Mouse (Mus musculus) heart, adult 2 months (tissue): ENCODE results near the gene Rbbp6.

Experiments used
- CTCF ChIP-seq: fragments of 200-600 bp; IDR thresholded peaks from 2 replicates; pipeline ENCODE4 v1.8.1; 2022; ENCODE audit warnings: antibody characterized with exemption, mild to moderate bottlenecking, moderate library complexity
- EP300 ChIP-seq: fragments of 200-500 bp; IDR thresholded peaks from 2 replicates; pipeline ENCODE4 v1.6.1; 2011; ENCODE audit warnings: low read depth, low read length, control low read depth; ENCODE audit not compliant: insufficient read depth

- peak; percentile 36 for TF ChIP-seq CTCF
- TF ChIP-seq EP300: no peak
These were observed 79.7 kb downstream of the Rbbp6 start for GRCm38 (mm10) chr7:123045146-123045545.
